Mouse (Mus musculus): ENCODE measurements around the gene Rapgef1.

GRCm38 (mm10) chr2:29671856-29672255 is 52.3 kb downstream of the Rapgef1 start:
- TF ChIP-seq POLR2A (IDR thresholded peaks at IDR 0.05; ENCODE audit: extremely low read depth, insufficient read depth, low read length) (no peak), CTCF (IDR thresholded peaks at IDR 0.05; ENCODE audit: low read depth, low read length) (no peak)
